Mouse (Mus musculus) heart, adult 2 months (tissue): ENCODE results near the gene Gm5796. TPM values are rescaled to one million over a fixed set of nuclear protein-coding genes. Genes with fewer than 3 reads are reported as not detected.
"Not testable (repeated sequence)": the region's sequence is repeated elsewhere in the genome, so short reads cannot be mapped to it uniquely, and the experiment has no call there.

Experiments used
- DNase-seq, 2 experiments: peaks; one replicate each; pipeline ENCODE4 v3.0.0; 2021
- H3K27ac ChIP-seq: fragments of 200-600 bp; 2 replicates; pipeline ENCODE4 v1.8.1; 2022
- H3K27me3 ChIP-seq: fragments of 200-500 bp; 2 replicates; pipeline ENCODE4 v1.6.1; 2012; ENCODE audit warnings: mild to moderate bottlenecking, low read length, inconsistent platforms, mixed read lengths; ENCODE audit not compliant: control insufficient read depth, insufficient read depth
- H3K36me3 ChIP-seq: fragments of 200-500 bp; 2 replicates; pipeline ENCODE4 v1.6.1; 2012; ENCODE audit warnings: low read length, inconsistent platforms; ENCODE audit not compliant: control insufficient read depth, insufficient read depth
- H3K4me1 ChIP-seq: fragments of 200-500 bp; 2 replicates; pipeline ENCODE4 v1.6.1; 2011; ENCODE audit warnings: low read length; ENCODE audit not compliant: control insufficient read depth, insufficient read depth
- H3K4me3 ChIP-seq: fragments of 200-600 bp; 2 replicates; pipeline ENCODE4 v1.8.1; 2022
- H3K79me2 ChIP-seq: fragments of 200-500 bp; replicated peaks from 2 replicates; pipeline ENCODE4 v1.6.1; 2012; ENCODE audit warnings: mild to moderate bottlenecking, inconsistent platforms, low read length, moderate library complexity, mixed read lengths; ENCODE audit not compliant: control insufficient read depth, insufficient read depth
- H3K9ac ChIP-seq: fragments of 200-500 bp; 2 replicates; pipeline ENCODE4 v1.6.1; 2012; ENCODE audit warnings: low read depth, mild to moderate bottlenecking, control low read depth, inconsistent platforms, low read length, mixed read lengths
- WGBS: fragments of 180-500 bp; shearing (Covaris S2); methylation state at CpG from one replicate; pipeline ENCODE4 v1.1.7; 2018; 5-methylcytosine and 5-hydroxymethylcytosine counted together
- intact Hi-C: fragments of 180-260 bp; cut with DNase I; formaldehyde crosslinking; loops from one replicate; pipeline ENCODE4 v1.15.1; 2025
- long read RNA-seq: library from polyadenylated mRNA; stranded (forward); transcript quantifications from one replicate; pipeline ENCODE4 v2.0.0, GENCODE M21; 2021
- polyA plus RNA-seq: library from polyadenylated mRNA; depleted of rRNA; stranded (reverse); fragments of >200 nt; gene quantifications from 2 replicates; pipeline ENCODE4 v1.2.3, GENCODE M21; 2012; rRNA removed
- total RNA-seq, 2 experiments: library from RNA; stranded (reverse); gene quantifications; 2 replicates each; pipeline ENCODE4 v1.2.3; 2021

The Gm5796 gene
- total RNA-seq (under 1 TPM in 1 of 2 experiments, not detected in 1; 0.57 TPM), polyA plus RNA-seq (0.14 TPM in 1 of 2 replicates, not detected in the other)
- long read RNA-seq = 0 reads

DNA sequence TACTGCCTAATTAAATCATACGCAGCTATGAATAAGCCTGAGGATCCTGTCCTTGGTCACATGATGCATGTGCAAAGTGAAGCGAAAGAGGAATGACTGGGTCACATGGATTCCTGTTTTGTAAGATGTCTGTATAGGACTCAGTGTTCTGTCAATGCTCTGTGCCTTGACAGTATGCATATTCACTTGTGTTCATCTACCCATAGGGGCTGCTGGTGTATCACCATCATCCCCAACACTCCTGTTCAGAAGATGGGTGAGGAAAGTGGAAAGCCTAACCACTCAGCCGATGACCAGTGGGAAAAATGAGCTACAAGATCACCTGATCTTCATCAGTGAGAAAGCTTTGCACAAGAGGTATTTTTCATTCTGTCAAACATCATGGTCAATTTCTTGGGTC is at the start of gene Gm5796:
Gene Gm5796 (plus strand): TSS at position 301 of the 400 bp plus-strand sequence.
- H3K36me3 ChIP-seq, H3K27ac ChIP-seq, DNase-seq, H3K79me2 ChIP-seq, H3K9ac ChIP-seq, H3K4me3 ChIP-seq, H3K27me3 ChIP-seq, intact Hi-C loops, H3K4me1 ChIP-seq: not testable (repeated sequence)
- 91% methylated on average over 1 of the region's 3 CpGs for whole genome bisulfite sequencing

- H3K79me2 ChIP-seq, DNase-seq, H3K4me3 ChIP-seq, H3K27ac ChIP-seq, H3K36me3 ChIP-seq, intact Hi-C loops, H3K27me3 ChIP-seq, H3K9ac ChIP-seq, H3K4me1 ChIP-seq: not testable (repeated sequence)
- 57% methylated on average over 1 of the region's 3 CpGs for WGBS
Observed at GRCm38 (mm10) chr14:3998094-3998493, 25.6 kb upstream of the Gm5796 start, which contains the start of gene Gm3099. Gene Gm3099 (plus strand): TSS chr14:3998394.

GRCm38 (mm10) chr14:4083820-4084219 is 60.1 kb downstream of the Gm5796 start, which contains the start of gene Gm3115:
Gene Gm3115 (plus strand): TSS chr14:4084120.
- intact Hi-C loops, H3K4me3 ChIP-seq, H3K36me3 ChIP-seq, DNase-seq, H3K79me2 ChIP-seq, H3K27me3 ChIP-seq, H3K4me1 ChIP-seq, H3K27ac ChIP-seq, H3K9ac ChIP-seq: not testable (repeated sequence)
- 48% methylated on average over 3 of the region's 3 CpGs for WGBS

Other genes starting within 250 kb of the Gm5796 start
- gene Gm3002, start 213.9 kb upstream of the Gm5796 start, total RNA-seq = under 1 TPM in 1 of 2 experiments, not detected in 1; 0.30 TPM
- gene Gm3002, start 213.9 kb upstream of the Gm5796 start, polyA plus RNA-seq = 0.90 TPM in 1 of 2 replicates, not detected in the other
- not detected for gene Gm3033, start 177.7 kb upstream of the Gm5796 start, total RNA-seq
- 0.08 and 0.23 TPM in 2 replicates for gene Gm3033, start 177.7 kb upstream of the Gm5796 start, polyA plus RNA-seq
- not detected for gene Gm2916, start 139.8 kb upstream of the Gm5796 start, total RNA-seq
- not detected in 2 replicates for gene Gm2916, start 139.8 kb upstream of the Gm5796 start, polyA plus RNA-seq
- gene Gm3029, start 92.2 kb upstream of the Gm5796 start, total RNA-seq = not detected
- not detected in 2 replicates for gene Gm3029, start 92.2 kb upstream of the Gm5796 start, polyA plus RNA-seq
- gene Gm3095, start 60.4 kb upstream of the Gm5796 start, total RNA-seq = not detected
- gene Gm3095, start 60.4 kb upstream of the Gm5796 start, polyA plus RNA-seq = 0.25 and 0.26 TPM in 2 replicates
- gene Gm3099, start 25.5 kb upstream of the Gm5796 start, total RNA-seq = not detected
- gene Gm3099, start 25.5 kb upstream of the Gm5796 start, polyA plus RNA-seq = not detected in 2 replicates
- gene Gm3115, start 60.2 kb downstream of the Gm5796 start, total RNA-seq = under 1 TPM in 1 of 2 experiments, not detected in 1; 0.16 TPM
- gene Gm3115, start 60.2 kb downstream of the Gm5796 start, polyA plus RNA-seq = not detected in 2 replicates
- under 1 TPM; 0.31 to 0.66 TPM for gene Gm8108, start 86.6 kb downstream of the Gm5796 start, total RNA-seq
- 0.41 and 0.61 TPM in 2 replicates for gene Gm8108, start 86.6 kb downstream of the Gm5796 start, polyA plus RNA-seq
- gene Gm3127, start 141.1 kb downstream of the Gm5796 start, total RNA-seq = not detected
- not detected in 2 replicates for gene Gm3127, start 141.1 kb downstream of the Gm5796 start, polyA plus RNA-seq
- gene Gm2974, start 158.6 kb downstream of the Gm5796 start, total RNA-seq = not detected
- gene Gm2974, start 158.6 kb downstream of the Gm5796 start, polyA plus RNA-seq = 0.51 TPM in 1 of 2 replicates, not detected in the other
- gene Gm3138, start 225.7 kb downstream of the Gm5796 start, total RNA-seq = not detected
- not detected in 2 replicates for gene Gm3138, start 225.7 kb downstream of the Gm5796 start, polyA plus RNA-seq